Mouse (Mus musculus) forebrain, postnatal 0 days (tissue): ENCODE results near the gene Sipa1l1. TPM values are rescaled to one million over a fixed set of nuclear protein-coding genes. Genes with fewer than 3 reads are reported as not detected.

Experiments used
- ATAC-seq: fragments of 200-750 bp; cut with Nextera tagmentation; 2 replicates; pipeline ENCODE4 v1.8.0; 2017; ENCODE audit warnings: mild to moderate bottlenecking, moderate library complexity
- DNase-seq: peaks from one replicate; pipeline ENCODE4 v3.0.0-alpha.2; 2015
- H3K27ac ChIP-seq: fragments of 300-500 bp; sonication (generic); 2 replicates; pipeline ENCODE4 v1.5.1; 2014; ENCODE audit warnings: low read depth, mild to moderate bottlenecking, antibody characterized with exemption, low read length, moderate library complexity, mixed read lengths
- H3K27me3 ChIP-seq: fragments of 300-500 bp; sonication (generic); 2 replicates; pipeline ENCODE4 v1.6.1; 2014; ENCODE audit warnings: mild to moderate bottlenecking, low read length, mixed read lengths; ENCODE audit not compliant: insufficient read depth
- H3K36me3 ChIP-seq: fragments of 300-500 bp; sonication (generic); 2 replicates; pipeline ENCODE4 v1.6.1; 2014; ENCODE audit warnings: mild to moderate bottlenecking, moderate library complexity; ENCODE audit not compliant: insufficient read depth
- H3K4me1 ChIP-seq: fragments of 300-500 bp; sonication (generic); 2 replicates; pipeline ENCODE4 v1.6.1; 2014; ENCODE audit warnings: antibody characterized with exemption; ENCODE audit not compliant: insufficient read depth
- H3K4me2 ChIP-seq: fragments of 300-500 bp; sonication (generic); 2 replicates; pipeline ENCODE4 v1.6.1; 2014; ENCODE audit warnings: low read depth, mild to moderate bottlenecking, moderate library complexity
- H3K4me3 ChIP-seq: fragments of 300-500 bp; sonication (generic); 2 replicates; pipeline ENCODE4 v1.5.1; 2014; ENCODE audit warnings: low read depth, low read length, mixed read lengths
- H3K9ac ChIP-seq: fragments of 300-500 bp; sonication (generic); 2 replicates; pipeline ENCODE4 v1.6.1; 2014; ENCODE audit warnings: mild to moderate bottlenecking
- H3K9me3 ChIP-seq: fragments of 300-500 bp; sonication (generic); 2 replicates; pipeline ENCODE4 v1.6.1; 2016; ENCODE audit warnings: low read length
- CTCF ChIP-seq: sonication (generic); IDR thresholded peaks from 2 replicates; pipeline ENCODE4 v1.5.1; 2016; ENCODE audit warnings: antibody characterized with exemption, control low read depth, low read depth
- WGBS: fragments of 180-500 bp; shearing (Covaris S2); extraction: QIAGEN DNeasy Blood & Tissue Kit; methylation state at CpG from one replicate; pipeline ENCODE4 v1.1.7; 2014; 5-methylcytosine and 5-hydroxymethylcytosine counted together
- polyA plus RNA-seq: library from polyadenylated mRNA; unstranded; fragments of >200 nt; fragmentation: Nextera tagmentation; extraction: Ambion mirVana; gene quantifications from 2 replicates; pipeline ENCODE4 v1.2.1, GENCODE M21; 2015
- total RNA-seq: library from RNA; depleted of rRNA; stranded (reverse); fragments of >200 nt; gene quantifications from 2 replicates; pipeline ENCODE4 v1.2.3, GENCODE M21; 2014

Sipa1l1 gene
- total and polyA plus RNA-seq, 2 experiments from 2014 or later: 13.4 to 43.1 TPM

DNA sequence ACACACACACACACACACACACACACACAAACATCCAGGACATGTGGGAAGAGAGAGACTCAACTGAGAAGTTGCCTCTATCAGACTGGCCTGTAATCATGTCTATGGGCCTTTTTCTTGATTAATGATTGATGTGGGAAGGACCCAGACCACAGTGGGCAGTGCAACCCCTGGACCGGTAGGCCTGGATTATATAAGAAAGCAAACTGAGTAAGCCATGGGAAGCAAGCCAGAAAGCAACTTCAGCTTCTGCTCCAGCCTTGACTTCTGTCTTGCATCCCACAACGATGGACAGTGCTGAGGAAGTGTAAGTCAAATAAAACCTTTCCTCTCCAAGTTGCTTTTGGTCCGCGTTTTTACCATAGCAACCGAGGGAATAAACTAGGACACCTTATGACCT lies 298.1 kb downstream of the Sipa1l1 start:
- Histone ChIP-seq H3K27me3 (no peaks in the 10 kb centered on the region), H3K27ac (no peak overlapping the region), H3K9ac (no peak overlapping the region), H3K36me3 (no peaks in the 10 kb centered on the region), H3K9me3 (no peaks in the 10 kb centered on the region), H3K4me1 (peaks cover 4% of the 10 kb centered on the region; the same call in 1 of the 2 replicates), H3K4me3 (no peak overlapping the region), H3K4me2 (no peak overlapping the region)
- no peak for DNase-seq
- TF ChIP-seq CTCF: no peak
- 87% methylated on average over 5 of the region's 5 CpGs for WGBS
- no peak for ATAC-seq

GRCm38 (mm10) chr12:82467641-82468040 lies 298.5 kb downstream of the Sipa1l1 start:
- ATAC-seq (peak; percentile 28; the same call in 1 of the 2 replicates), DNase-seq (peak; percentile 66)
- peak; percentile 73 for TF ChIP-seq CTCF
- Histone ChIP-seq H3K27me3 (no peaks in the 10 kb centered on the region), H3K27ac (no peak overlapping the region), H3K36me3 (no peaks in the 10 kb centered on the region), H3K4me3 (no peak overlapping the region), H3K9me3 (no peaks in the 10 kb centered on the region), H3K4me2 (no peak overlapping the region), H3K9ac (no peak overlapping the region), H3K4me1 (peaks cover 4% of the 10 kb centered on the region; the same call in 1 of the 2 replicates)
- WGBS: 58% methylated on average over 2 of the region's 2 CpGs

GRCm38 (mm10) chr12:82468416-82468815 lies 299.3 kb downstream of the Sipa1l1 start:
- Histone ChIP-seq H3K9ac (no peak overlapping the region), H3K36me3 (no peaks in the 10 kb centered on the region), H3K27me3 (no peaks in the 10 kb centered on the region), H3K4me3 (no peak overlapping the region), H3K4me2 (no peak overlapping the region), H3K4me1 (peaks cover 4% of the 10 kb centered on the region; the same call in 1 of the 2 replicates), H3K27ac (no peak overlapping the region), H3K9me3 (no peaks in the 10 kb centered on the region)
- TF ChIP-seq CTCF: no peak
- WGBS: 63% methylated on average over 5 of the region's 5 CpGs
- no peak for DNase-seq
- no peak for ATAC-seq

- TF ChIP-seq CTCF: peak; percentile 95
- Histone ChIP-seq H3K27ac (peak overlapping the region; percentile 75; the same call in 1 of the 2 replicates), H3K4me2 (peak overlapping the region; percentile 82), H3K36me3 (no peaks in the 10 kb centered on the region), H3K27me3 (no peaks in the 10 kb centered on the region), H3K9me3 (no peaks in the 10 kb centered on the region), H3K9ac (peak overlapping the region; percentile 55), H3K4me3 (peak overlapping the region; percentile 47), H3K4me1 (peaks cover 4% of the 10 kb centered on the region; the same call in 1 of the 2 replicates)
- DNase-seq (peak; percentile 92), ATAC-seq (peak; percentile 89)
- WGBS: 3% methylated on average over 12 of the region's 12 CpGs
Observed at GRCm38 (mm10) chr12:82469706-82470361, 300.7 kb downstream of the Sipa1l1 start.

GRCm38 (mm10) chr12:82470362-82470936 lies 301.3 kb downstream of the Sipa1l1 start:
- Histone ChIP-seq H3K27ac (peak overlapping the region; percentile 75), H3K27me3 (no peaks in the 10 kb centered on the region), H3K36me3 (no peaks in the 10 kb centered on the region), H3K4me1 (peaks cover 4% of the 10 kb centered on the region; the same call in 1 of the 2 replicates), H3K4me3 (peak overlapping the region; percentile 47), H3K9me3 (no peaks in the 10 kb centered on the region), H3K4me2 (peak overlapping the region; percentile 82), H3K9ac (peak overlapping the region; percentile 55)
- no peak for TF ChIP-seq CTCF
- 2% methylated on average over 18 of the region's 18 CpGs for WGBS
- peak; percentile 94 for DNase-seq
- ATAC-seq: peak; percentile 96

- Histone ChIP-seq H3K27me3 (no peaks in the 10 kb centered on the region), H3K4me2 (no peak overlapping the region), H3K4me3 (no peak overlapping the region), H3K36me3 (no peaks in the 10 kb centered on the region), H3K9ac (no peak overlapping the region), H3K27ac (no peak overlapping the region), H3K9me3 (no peaks in the 10 kb centered on the region), H3K4me1 (peaks cover 4% of the 10 kb centered on the region; the same call in 1 of the 2 replicates)
- DNase-seq (no peak), ATAC-seq (no peak)
- no peak for TF ChIP-seq CTCF
- WGBS: 87% methylated on average over 3 of the region's 3 CpGs
Observed at GRCm38 (mm10) chr12:82472796-82473195, 303.7 kb downstream of the Sipa1l1 start.

DNA sequence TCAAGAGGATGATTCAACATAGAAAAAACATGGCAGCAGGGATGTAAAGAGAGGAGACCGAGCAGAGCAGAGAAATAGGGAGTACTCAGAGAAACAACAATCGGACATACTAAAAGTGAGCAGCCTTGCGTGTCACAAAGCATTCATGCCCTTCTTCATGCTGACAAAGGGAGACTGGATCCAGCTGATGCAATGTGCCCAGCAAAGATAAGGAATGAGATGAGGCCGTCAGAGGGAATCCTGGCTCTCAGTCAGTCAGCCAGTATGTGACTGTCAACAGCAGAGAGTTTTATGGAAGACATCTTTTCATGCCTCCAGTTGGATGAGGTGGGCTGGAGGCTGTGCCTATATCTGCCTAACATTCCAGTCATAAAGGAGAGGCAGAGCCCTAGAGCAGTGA lies 304.1 kb downstream of the Sipa1l1 start:
- 84% methylated on average over 4 of the region's 4 CpGs for WGBS
- no peak overlapping the region for H3K27ac ChIP-seq
- H3K4me2 ChIP-seq: no peak overlapping the region
- H3K4me3 ChIP-seq: no peak overlapping the region
- ATAC-seq: no peak
- H3K9ac ChIP-seq: no peak overlapping the region
- H3K4me1 ChIP-seq: peaks cover 4% of the 10 kb centered on the region; the same call in 1 of the 2 replicates
- no peaks in the 10 kb centered on the region for H3K36me3 ChIP-seq
- no peak for DNase-seq
- no peaks in the 10 kb centered on the region for H3K27me3 ChIP-seq
- no peaks in the 10 kb centered on the region for H3K9me3 ChIP-seq
- no peak for TF ChIP-seq CTCF
